Mouse (Mus musculus): ENCODE data around the gene Trim2.

Trim2 gene

GRCm38 (mm10) chr3:84324478-84324877 is 17.8 kb upstream of the Trim2 start:
- in situ Hi-C loops (cut with MseI, MboI), result no loop called here

- in situ Hi-C loops (cut with MseI, MboI), result no loop called here
Measured at GRCm38 (mm10) chr3:84324000-84324399, 17.3 kb upstream of the Trim2 start.

- in situ Hi-C loops (cut with MseI, MboI), result no loop called here
Measured at GRCm38 (mm10) chr3:84319504-84319903, 12.8 kb upstream of the Trim2 start.

GRCm38 (mm10) chr3:84318865-84319264 is 12.2 kb upstream of the Trim2 start:
- in situ Hi-C loops (cut with MseI, MboI), result no loop called here

- in situ Hi-C loops (cut with MseI, MboI), result loop anchor here in 1 of 2 experiments (5.0 kb wide), 1 partner anchor 137 kb away; no protein-coding TSS in a partner anchor
Measured at GRCm38 (mm10) chr3:84314651-84315191, 8.0 kb upstream of the Trim2 start.

GRCm38 (mm10) chr3:84313801-84314541 is 7.3 kb upstream of the Trim2 start:
- in situ Hi-C loops (cut with MseI, MboI), result loop anchor here in 1 of 2 experiments (5.0 kb wide), 1 partner anchor 137 kb away; no protein-coding TSS in a partner anchor

- in situ Hi-C loops (cut with MseI, MboI), result loop anchor here in 1 of 2 experiments (5.0 kb wide), 1 partner anchor 136 kb away; no protein-coding TSS in a partner anchor
Measured at GRCm38 (mm10) chr3:84313003-84313800, 6.5 kb upstream of the Trim2 start.

- in situ Hi-C loops (cut with MseI, MboI), result loop anchor here in 1 of 2 experiments (5.0 kb wide), 1 partner anchor 135 kb away; no protein-coding TSS in a partner anchor
Measured at GRCm38 (mm10) chr3:84312326-84312725, 5.6 kb upstream of the Trim2 start.

- in situ Hi-C loops (cut with MseI, MboI), result loop anchor here in 1 of 2 experiments (5.0 kb wide), 1 partner anchor 130 kb away; no protein-coding TSS in a partner anchor
Measured at GRCm38 (mm10) chr3:84307516-84307915, 839 bp upstream of the Trim2 start.

GRCm38 (mm10) chr3:84305722-84306510 is 761 bp downstream of the Trim2 start:
- in situ Hi-C loops (cut with MseI, MboI), result loop anchor here in 1 of 2 experiments (5.0 kb wide), 1 partner anchor 129 kb away; no protein-coding TSS in a partner anchor

- in situ Hi-C loops (cut with MseI, MboI), result loop anchor here in 1 of 2 experiments (5.0 kb wide), 1 partner anchor 128 kb away; no protein-coding TSS in a partner anchor
Measured at GRCm38 (mm10) chr3:84305010-84305692, 1.5 kb downstream of the Trim2 start.

GRCm38 (mm10) chr3:84304339-84305009 is 2.2 kb downstream of the Trim2 start:
- in situ Hi-C loops (cut with MseI, MboI), result loop anchor here in 1 of 2 experiments (5.0 kb wide), 1 partner anchor 127 kb away; no protein-coding TSS in a partner anchor

GRCm38 (mm10) chr3:84303395-84303949 is 3.2 kb downstream of the Trim2 start:
- in situ Hi-C loops (cut with MseI, MboI), result no loop called here

- in situ Hi-C loops (cut with MseI, MboI), result no loop called here
Measured at GRCm38 (mm10) chr3:84302273-84302672, 4.4 kb downstream of the Trim2 start.

- in situ Hi-C loops (cut with MseI, MboI), result no loop called here
Measured at GRCm38 (mm10) chr3:84301674-84302073, 5.0 kb downstream of the Trim2 start.

- in situ Hi-C loops (cut with MseI, MboI), result no loop called here
Measured at GRCm38 (mm10) chr3:84298186-84298585, 8.5 kb downstream of the Trim2 start.

- in situ Hi-C loops (cut with MseI, MboI), result no loop called here
Measured at GRCm38 (mm10) chr3:84296676-84297075, 10.0 kb downstream of the Trim2 start.

GRCm38 (mm10) chr3:84294734-84295133 is 11.9 kb downstream of the Trim2 start:
- in situ Hi-C loops (cut with MseI, MboI), result no loop called here

All from mouse trophoblast stem cell (cell line).